Mouse (Mus musculus) forebrain, embryonic 13.5 days (tissue): ENCODE data around the gene Trmu. TPM values are rescaled to one million over a fixed set of nuclear protein-coding genes. Genes with fewer than 3 reads are reported as not detected.

Source experiments
- ATAC-seq: fragments of 200-750 bp; cut with Nextera tagmentation; 2 replicates; pipeline ENCODE4 v1.8.0; 2017
- H3K27ac ChIP-seq: fragments of 300-500 bp; sonication (generic); 2 replicates; pipeline ENCODE4 v1.5.1; 2015; ENCODE audit warnings: inconsistent platforms, mild to moderate bottlenecking, moderate library complexity
- H3K27me3 ChIP-seq: fragments of 300-500 bp; sonication (generic); 2 replicates; pipeline ENCODE4 v1.6.1; 2015; ENCODE audit warnings: mild to moderate bottlenecking, inconsistent platforms
- H3K36me3 ChIP-seq: fragments of 300-500 bp; sonication (generic); 2 replicates; pipeline ENCODE4 v1.6.1; 2015; ENCODE audit warnings: mild to moderate bottlenecking, inconsistent platforms; ENCODE audit not compliant: poor library complexity, severe bottlenecking
- H3K4me1 ChIP-seq: fragments of 300-500 bp; sonication (generic); 2 replicates; pipeline ENCODE4 v1.6.1; 2015; ENCODE audit warnings: inconsistent platforms
- H3K4me2 ChIP-seq: fragments of 300-500 bp; sonication (generic); 2 replicates; pipeline ENCODE4 v1.6.1; 2015; ENCODE audit warnings: inconsistent platforms, mild to moderate bottlenecking, moderate library complexity
- H3K4me3 ChIP-seq: fragments of 300-500 bp; sonication (generic); 2 replicates; pipeline ENCODE4 v1.5.1; 2015; ENCODE audit warnings: mild to moderate bottlenecking, inconsistent platforms
- H3K9ac ChIP-seq: fragments of 300-500 bp; sonication (generic); 2 replicates; pipeline ENCODE4 v1.6.1; 2015; ENCODE audit warnings: mild to moderate bottlenecking, inconsistent platforms
- H3K9me3 ChIP-seq: fragments of 300-500 bp; sonication (generic); replicated peaks from 2 replicates; pipeline ENCODE4 v1.6.1; 2016; ENCODE audit warnings: inconsistent platforms
- WGBS: fragments of 180-500 bp; shearing (Covaris S2); methylation state at CpG from one replicate; pipeline ENCODE4 v1.1.7; 2015; 5-methylcytosine and 5-hydroxymethylcytosine counted together
- polyA plus RNA-seq: library from polyadenylated mRNA; unstranded; fragments of >200 nt; fragmentation: Nextera tagmentation; extraction: Ambion mirVana; gene quantifications from 2 replicates; pipeline ENCODE4 v1.2.1, GENCODE M21; 2015

Gene Trmu
- polyA plus RNA-seq, 1 experiment from 2014 or later = 45.2 TPM

DNA sequence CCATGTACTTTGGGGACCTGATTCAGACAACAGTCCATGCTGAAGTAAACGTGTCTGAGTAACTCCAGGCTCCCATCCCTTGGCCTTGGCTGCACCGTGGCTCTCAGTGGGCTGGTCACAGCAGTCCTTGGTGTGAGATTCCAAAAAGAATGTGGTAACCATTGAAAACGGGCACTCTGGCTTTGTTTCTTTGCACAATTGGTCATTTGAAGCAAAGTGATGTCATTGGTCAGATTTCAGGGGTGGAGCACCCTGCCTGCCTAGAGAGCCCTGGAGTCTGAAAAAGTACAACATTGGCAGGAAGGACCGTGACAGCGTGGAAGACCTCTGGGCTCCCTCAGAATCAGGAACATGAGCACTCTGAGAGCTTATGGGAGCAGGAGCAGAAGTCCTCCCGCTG lies 20.3 kb downstream of the Trmu start:
- WGBS = 37% methylated on average over 6 of the region's 6 CpGs
- Histone ChIP-seq H3K36me3 (peaks cover 94% of the 10 kb centered on the region), H3K4me3 (no peak overlapping the region), H3K4me1 (0 out of 2 replicates have a peak, but pooled peaks cover 6% of the 10 kb centered on the region), H3K27ac (peak overlapping the region; percentile 31; the same call in 1 of the 2 replicates), H3K9me3 (no peaks in the 10 kb centered on the region), H3K9ac (no peak overlapping the region), H3K4me2 (no peak overlapping the region), H3K27me3 (no peaks in the 10 kb centered on the region)
- no peak for ATAC-seq

DNA sequence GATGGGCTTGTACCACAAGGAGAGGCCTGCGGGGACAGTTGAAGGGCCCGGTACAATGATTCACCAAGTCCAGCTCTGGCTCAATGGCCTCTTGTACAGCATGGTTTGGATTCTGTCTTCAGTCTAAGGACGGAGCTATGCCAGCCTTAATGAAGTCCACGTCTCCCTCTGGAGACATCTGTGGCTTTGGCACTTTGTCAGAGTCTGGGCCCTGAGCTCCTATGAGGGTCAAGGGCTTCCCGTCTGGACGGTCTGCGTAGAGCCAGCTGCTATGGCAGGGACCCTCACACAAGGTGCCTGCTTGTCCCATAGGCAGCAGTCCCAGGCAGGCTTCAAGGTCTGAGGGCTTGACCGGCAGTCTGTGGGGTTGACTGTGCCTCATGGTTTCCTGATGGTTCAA lies 21.2 kb downstream of the Trmu start:
- ATAC-seq = no peak
- WGBS = 81% methylated on average over 8 of the region's 8 CpGs
- H3K4me3 ChIP-seq = no peak overlapping the region
- H3K9ac ChIP-seq = no peak overlapping the region
- H3K4me2 ChIP-seq = no peak overlapping the region
- no peaks in the 10 kb centered on the region for H3K27me3 ChIP-seq
- H3K27ac ChIP-seq = peak overlapping the region; percentile 17; the same call in 1 of the 2 replicates
- H3K36me3 ChIP-seq = peaks cover 92% of the 10 kb centered on the region
- 0 out of 2 replicates have a peak, but pooled peaks cover 6% of the 10 kb centered on the region for H3K4me1 ChIP-seq
- no peaks in the 10 kb centered on the region for H3K9me3 ChIP-seq

DNA sequence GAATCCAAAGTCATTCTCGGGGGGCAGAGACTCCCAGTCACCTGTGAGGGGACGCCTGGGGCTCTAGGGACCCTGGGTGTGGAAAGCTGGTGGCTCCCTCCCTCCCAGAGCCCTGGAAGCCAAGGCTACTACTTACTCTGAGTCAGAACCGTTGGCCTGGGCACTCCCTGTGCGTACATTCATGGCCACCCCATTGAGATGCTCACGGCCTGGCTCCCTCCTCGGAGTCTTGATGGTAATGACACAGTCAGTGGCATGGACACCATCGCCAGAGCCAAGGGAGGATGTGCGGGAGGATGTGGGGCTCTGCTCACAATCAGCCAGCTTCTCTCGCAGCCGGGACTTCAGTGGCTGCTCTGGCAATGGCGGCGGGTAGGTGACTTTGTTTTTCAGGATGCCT lies 21.7 kb downstream of the Trmu start:
- 86% methylated on average over 12 of the region's 12 CpGs for WGBS
- H3K4me2 ChIP-seq = no peak overlapping the region
- ATAC-seq = no peak
- no peak overlapping the region for H3K9ac ChIP-seq
- no peaks in the 10 kb centered on the region for H3K9me3 ChIP-seq
- 0 out of 2 replicates have a peak, but pooled peaks cover 6% of the 10 kb centered on the region for H3K4me1 ChIP-seq
- peak overlapping the region; percentile 17; the same call in 1 of the 2 replicates for H3K27ac ChIP-seq
- H3K27me3 ChIP-seq = no peaks in the 10 kb centered on the region
- H3K4me3 ChIP-seq = no peak overlapping the region
- H3K36me3 ChIP-seq = peaks cover 92% of the 10 kb centered on the region

DNA sequence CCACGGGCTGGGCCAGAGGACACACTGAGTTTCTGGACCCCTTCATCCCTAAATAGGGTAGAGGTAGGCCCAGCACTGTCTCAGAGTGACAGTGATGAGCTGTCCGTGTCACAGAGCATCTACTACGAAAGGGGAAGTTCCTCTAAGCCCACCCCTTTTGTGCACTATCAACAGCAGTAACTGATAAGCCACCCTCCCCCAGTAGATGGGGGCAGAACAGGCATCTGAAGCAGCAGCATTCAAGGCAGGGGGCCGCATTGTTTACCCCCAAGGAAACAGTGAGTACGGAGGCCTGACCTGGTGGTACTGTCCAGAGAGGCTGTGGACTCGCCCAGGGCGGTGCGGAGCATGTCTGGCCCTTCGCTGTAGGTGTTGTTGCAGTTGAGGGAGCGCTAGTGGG lies 23.4 kb downstream of the Trmu start:
- WGBS = 78% methylated on average over 10 of the region's 10 CpGs
- ATAC-seq = no peak
- no peak overlapping the region for H3K27ac ChIP-seq
- H3K4me3 ChIP-seq = no peak overlapping the region
- H3K9me3 ChIP-seq = no peaks in the 10 kb centered on the region
- peaks cover 86% of the 10 kb centered on the region for H3K36me3 ChIP-seq
- no peaks in the 10 kb centered on the region for H3K27me3 ChIP-seq
- 0 out of 2 replicates have a peak, but pooled peaks cover 6% of the 10 kb centered on the region for H3K4me1 ChIP-seq
- H3K9ac ChIP-seq = no peak overlapping the region
- no peak overlapping the region for H3K4me2 ChIP-seq

DNA sequence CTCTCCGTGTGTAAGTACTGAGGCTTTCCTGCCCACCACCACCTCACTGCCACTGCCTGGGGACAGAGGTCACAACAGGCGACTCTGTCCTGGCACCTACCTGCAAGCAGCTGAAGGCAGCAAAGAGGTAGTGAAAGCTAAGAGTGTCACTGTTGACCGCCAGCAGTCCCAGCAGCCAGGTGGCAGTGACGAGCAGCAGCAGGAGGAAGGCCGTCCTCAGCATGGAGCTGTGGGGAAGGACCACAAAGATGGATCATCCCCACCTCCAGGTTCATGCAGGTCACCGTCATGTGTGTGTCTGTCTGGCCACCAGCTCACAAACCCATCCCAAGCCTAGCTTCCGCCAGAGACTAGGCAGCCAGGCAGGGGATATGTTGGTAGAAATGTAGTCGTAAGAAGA lies 24.7 kb downstream of the Trmu start:
- H3K27ac ChIP-seq = no peak overlapping the region
- H3K4me1 ChIP-seq = 0 out of 2 replicates have a peak, but pooled peaks cover 6% of the 10 kb centered on the region
- H3K36me3 ChIP-seq = peaks cover 83% of the 10 kb centered on the region
- WGBS = 74% methylated on average over 8 of the region's 8 CpGs
- H3K9me3 ChIP-seq = no peaks in the 10 kb centered on the region
- no peaks in the 10 kb centered on the region for H3K27me3 ChIP-seq
- H3K9ac ChIP-seq = no peak overlapping the region
- no peak overlapping the region for H3K4me3 ChIP-seq
- ATAC-seq = no peak
- H3K4me2 ChIP-seq = no peak overlapping the region

DNA sequence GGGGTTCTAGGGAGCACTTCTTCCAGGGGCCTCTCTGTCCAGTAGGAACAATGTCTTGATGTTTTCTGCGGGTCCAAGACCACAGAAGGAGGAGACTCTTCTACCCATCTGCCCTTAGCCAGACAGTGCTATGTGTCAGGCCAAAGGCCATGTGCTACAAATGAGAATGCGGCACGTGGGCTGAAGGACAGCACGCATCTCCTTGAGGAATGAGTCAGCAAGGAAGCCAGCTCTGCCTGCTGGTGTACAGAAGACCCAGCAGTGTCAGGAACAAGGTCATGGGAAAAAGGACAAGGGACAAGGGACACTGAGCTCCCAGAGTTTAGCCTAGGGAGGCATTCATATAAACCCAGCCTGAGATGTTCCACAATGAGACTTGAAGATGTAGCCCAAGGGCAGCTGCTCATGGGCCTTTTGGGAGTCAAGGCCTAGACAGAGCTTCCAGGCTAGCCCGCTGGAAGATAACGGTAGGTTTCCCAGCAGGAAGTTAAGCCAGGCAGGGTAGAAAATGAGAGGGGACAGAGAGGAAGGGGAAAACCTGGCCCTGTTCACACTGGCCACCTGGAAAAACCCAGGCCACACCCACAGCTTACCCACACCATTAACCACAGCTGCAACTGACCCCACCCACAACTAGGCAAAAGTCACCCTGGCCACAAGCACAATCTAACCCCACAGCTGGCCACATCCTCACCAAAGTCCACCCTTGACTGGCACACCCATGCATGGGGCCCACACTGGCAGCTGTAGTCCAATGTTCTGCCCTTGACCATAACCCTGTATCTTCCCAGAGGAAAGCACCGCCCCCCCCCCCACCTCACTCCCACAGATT lies 29.8 kb downstream of the Trmu start:
- Histone ChIP-seq H3K4me1 (peaks cover 7% of the 10 kb centered on the region; the same call in 1 of the 2 replicates), H3K4me3 (no peak overlapping the region), H3K36me3 (peaks cover 51% of the 10 kb centered on the region), H3K27me3 (no peaks in the 10 kb centered on the region), H3K9ac (no peak overlapping the region), H3K4me2 (no peak overlapping the region), H3K9me3 (no peaks in the 10 kb centered on the region), H3K27ac (no peak overlapping the region)
- no peak for ATAC-seq
- 90% methylated on average over 7 of the region's 7 CpGs for WGBS

DNA sequence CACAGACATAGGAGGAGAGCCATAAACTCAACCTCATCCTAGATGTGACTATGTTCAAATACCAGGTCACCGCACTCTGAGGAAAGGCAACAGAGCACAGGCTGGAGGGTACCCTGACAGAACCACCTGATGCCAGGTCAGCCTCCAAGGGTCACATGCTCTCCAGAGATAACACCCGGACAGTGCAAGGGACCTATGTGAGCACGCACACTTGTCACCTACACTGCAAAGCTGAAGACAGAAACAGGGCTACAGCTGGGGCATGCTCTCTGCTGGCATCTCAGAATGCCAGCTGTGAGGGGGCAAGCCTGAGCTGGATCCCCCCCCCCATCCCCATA lies 30.3 kb downstream of the Trmu start:
- ATAC-seq = no peak
- Histone ChIP-seq H3K9me3 (no peaks in the 10 kb centered on the region), H3K27ac (no peak overlapping the region), H3K4me2 (no peak overlapping the region), H3K4me3 (no peak overlapping the region), H3K36me3 (peaks cover 56% of the 10 kb centered on the region), H3K27me3 (no peaks in the 10 kb centered on the region), H3K9ac (no peak overlapping the region), H3K4me1 (peaks cover 7% of the 10 kb centered on the region; the same call in 1 of the 2 replicates)
- WGBS = 91% methylated on average over 3 of the region's 3 CpGs

DNA sequence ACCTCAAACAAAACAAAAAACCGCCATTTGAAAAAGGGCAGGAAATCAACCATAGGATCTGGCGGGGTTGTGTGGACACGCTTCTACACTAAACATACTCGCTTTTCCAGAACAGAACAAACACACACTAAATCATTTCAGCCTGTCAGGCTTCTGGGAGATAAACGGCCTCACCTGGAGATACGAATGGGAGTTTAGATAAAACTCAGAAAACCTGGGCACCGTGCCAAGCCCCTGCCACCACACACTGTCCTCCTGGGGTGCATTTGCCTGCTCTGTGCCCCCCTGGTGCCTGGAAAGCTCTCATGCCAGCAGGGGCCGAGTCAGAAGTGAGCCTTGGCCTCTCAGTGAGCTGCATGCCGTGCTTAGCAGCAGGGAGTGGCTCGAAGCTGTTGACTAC lies 30.8 kb downstream of the Trmu start:
- 58% methylated on average over 10 of the region's 10 CpGs for WGBS
- no peak for ATAC-seq
- Histone ChIP-seq H3K9me3 (no peaks in the 10 kb centered on the region), H3K4me2 (no peak overlapping the region), H3K4me3 (no peak overlapping the region), H3K9ac (no peak overlapping the region), H3K27me3 (no peaks in the 10 kb centered on the region), H3K36me3 (peaks cover 53% of the 10 kb centered on the region), H3K4me1 (peaks cover 7% of the 10 kb centered on the region; the same call in 1 of the 2 replicates), H3K27ac (no peak overlapping the region; the same call in 1 of the 2 replicates)

DNA sequence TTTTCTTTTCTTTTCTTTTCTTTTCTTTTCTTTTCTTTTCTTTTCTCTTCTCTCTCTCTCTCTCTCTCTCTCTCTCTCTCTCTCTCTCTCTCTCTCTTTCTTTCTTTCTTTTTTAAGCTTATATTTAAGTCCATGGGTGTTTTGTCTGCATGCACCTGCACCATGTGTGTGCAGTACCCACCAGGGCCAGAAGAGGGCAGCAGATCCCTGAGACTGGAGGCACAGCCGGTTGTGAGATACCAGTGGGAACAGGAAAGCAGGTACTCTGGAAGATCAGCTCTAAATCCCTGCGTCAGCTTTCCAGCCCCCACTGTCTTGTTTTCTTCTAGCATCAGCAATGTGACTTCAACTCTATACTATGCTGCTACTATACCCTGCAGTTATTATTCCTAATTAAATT lies 34.5 kb downstream of the Trmu start:
- Histone ChIP-seq H3K27me3 (no peaks in the 10 kb centered on the region), H3K9ac (no peak overlapping the region), H3K4me2 (no peak overlapping the region), H3K4me1 (peaks cover 7% of the 10 kb centered on the region; the same call in 1 of the 2 replicates), H3K36me3 (peaks cover 59% of the 10 kb centered on the region), H3K4me3 (no peak overlapping the region), H3K9me3 (no peaks in the 10 kb centered on the region), H3K27ac (no peak overlapping the region)
- 27% methylated on average over 2 of the region's 2 CpGs for WGBS
- no peak for ATAC-seq

DNA sequence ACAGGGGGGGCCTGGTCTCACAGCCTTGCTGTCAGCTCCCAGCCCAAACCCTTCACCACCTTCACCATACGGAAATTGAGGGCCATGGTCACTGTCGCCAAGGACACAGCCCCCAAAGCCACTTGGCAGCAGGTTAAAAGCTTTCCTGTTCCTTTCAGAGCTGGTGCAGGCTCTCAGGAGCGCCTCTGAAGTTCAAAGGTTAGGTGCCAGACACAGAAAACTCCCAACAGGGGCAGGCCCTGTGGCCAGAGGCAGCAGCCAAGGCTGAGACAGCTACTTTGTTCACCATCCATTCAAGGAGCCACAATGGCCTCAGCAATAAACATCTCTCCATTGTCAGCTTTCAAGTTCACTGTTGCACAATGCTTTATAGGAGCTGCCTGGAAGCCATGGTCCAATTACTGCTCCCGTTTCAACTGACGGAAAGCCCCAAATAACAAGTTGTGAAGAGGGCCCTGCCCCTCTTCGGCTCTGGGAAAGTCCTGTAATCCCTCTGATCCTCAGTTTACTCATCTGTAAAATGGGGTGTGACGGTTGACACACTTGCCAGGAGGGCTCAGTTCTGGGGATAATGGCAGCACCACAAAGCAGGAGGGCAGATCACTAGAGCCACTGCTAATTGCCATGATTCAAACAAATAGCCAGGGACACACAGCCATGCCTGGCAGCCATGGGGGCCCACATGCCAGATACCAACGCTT lies 40.2 kb downstream of the Trmu start:
- Histone ChIP-seq H3K36me3 (peaks cover 72% of the 10 kb centered on the region), H3K4me1 (0 out of 2 replicates have a peak, but pooled peaks cover 4% of the 10 kb centered on the region), H3K4me2 (no peak overlapping the region), H3K9ac (no peak overlapping the region), H3K4me3 (no peak overlapping the region), H3K27me3 (no peaks in the 10 kb centered on the region), H3K9me3 (no peaks in the 10 kb centered on the region), H3K27ac (no peak overlapping the region)
- ATAC-seq = no peak
- 32% methylated on average over 8 of the region's 8 CpGs for WGBS

DNA sequence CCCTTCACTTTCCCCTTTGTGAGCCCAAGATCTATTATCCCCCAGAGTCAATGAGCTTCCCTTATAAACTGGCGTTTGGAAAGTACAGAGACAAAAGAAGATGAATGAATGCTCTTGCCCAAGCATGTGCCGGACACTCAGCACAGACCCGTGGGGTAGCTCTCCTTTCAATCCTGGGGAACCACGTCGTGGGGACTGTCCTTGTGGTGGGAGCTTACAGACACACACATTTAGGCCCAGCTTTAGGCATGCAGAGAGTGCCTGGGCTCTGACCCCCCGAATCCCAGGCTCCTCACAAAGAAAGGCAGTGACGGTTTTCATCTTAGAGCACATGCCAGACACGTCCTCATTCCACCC lies 40.8 kb downstream of the Trmu start:
- no peaks in the 10 kb centered on the region for H3K9me3 ChIP-seq
- 0 out of 2 replicates have a peak, but pooled peaks cover 4% of the 10 kb centered on the region for H3K4me1 ChIP-seq
- H3K36me3 ChIP-seq = peaks cover 74% of the 10 kb centered on the region
- H3K27ac ChIP-seq = peak overlapping the region; percentile 35; the same call in 1 of the 2 replicates
- no peak overlapping the region for H3K4me2 ChIP-seq
- no peak for ATAC-seq
- no peaks in the 10 kb centered on the region for H3K27me3 ChIP-seq
- H3K4me3 ChIP-seq = no peak overlapping the region
- H3K9ac ChIP-seq = no peak overlapping the region
- WGBS = 49% methylated on average over 8 of the region's 8 CpGs

DNA sequence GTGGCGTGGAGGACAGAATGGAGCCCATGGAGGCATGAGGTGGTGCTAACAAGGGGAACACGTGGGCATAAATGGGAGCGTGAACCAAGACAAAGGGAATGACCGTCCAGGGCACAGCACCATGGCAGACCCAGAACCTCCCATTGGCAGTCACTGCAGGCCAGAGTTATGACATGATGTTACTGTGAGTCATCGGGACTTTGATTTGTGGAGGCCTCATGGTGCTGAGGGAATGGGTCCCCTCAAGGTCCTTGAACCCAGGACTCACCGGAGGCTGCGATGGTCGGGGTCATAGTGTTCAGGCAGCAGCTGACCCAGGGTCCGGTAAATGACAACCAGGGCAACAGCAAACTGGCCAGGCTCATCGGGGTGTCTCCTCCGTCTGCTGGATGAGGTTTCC lies 42.7 kb downstream of the Trmu start:
- Histone ChIP-seq H3K36me3 (peaks cover 75% of the 10 kb centered on the region), H3K9me3 (no peaks in the 10 kb centered on the region), H3K27me3 (no peaks in the 10 kb centered on the region), H3K27ac (no peak overlapping the region), H3K4me3 (no peak overlapping the region), H3K4me1 (0 out of 2 replicates have a peak, but pooled peaks cover 4% of the 10 kb centered on the region), H3K4me2 (no peak overlapping the region), H3K9ac (no peak overlapping the region)
- no peak for ATAC-seq
- 96% methylated on average over 11 of the region's 11 CpGs for WGBS
